ENCODE assay signal across 21 mouse cellular contexts in the genomic region with DNA sequence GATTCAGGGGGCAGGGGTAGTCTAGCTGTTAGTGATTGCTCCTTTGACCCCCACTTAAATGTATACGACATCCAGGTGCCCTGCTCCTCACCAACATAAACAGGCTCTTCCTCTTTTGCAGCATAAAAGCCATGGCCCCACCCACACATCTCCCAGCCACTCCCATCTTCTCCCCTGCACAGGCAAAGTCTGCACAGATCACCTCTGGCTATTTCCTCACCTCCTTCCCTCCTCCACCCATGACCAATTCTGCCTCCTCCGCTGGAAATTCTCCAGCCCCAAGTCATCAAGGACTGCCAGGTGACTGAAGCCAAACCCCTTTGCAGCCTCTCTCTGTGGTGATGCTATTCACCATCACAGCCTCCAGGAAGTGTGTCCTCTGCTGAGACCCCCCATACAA.
DNase-seq lines count a peak whose midpoint lies in the region; ATAC-seq and TF ChIP-seq lines count a peak whose summit lies in the region.
"Had no signal": no experiment of that assay in that cellular context is flagged by ENCODE, and none has a peak within 500 bp of the region (broad histone marks: within the 10 kb centered on the region; RNA-seq: fewer than 3 reads in every experiment).

No protein-coding gene starts in this region.

- H3K9ac ChIP-seq in intestine, embryonic 14.5 days (ENCODE audit: low read length): no peak overlapping the region
- H3K9ac ChIP-seq in intestine, postnatal 0 days (ENCODE audit: low read depth, low read length): no peak overlapping the region
- no peak overlapping the region for H3K9ac ChIP-seq in liver, embryonic 11.5 days (ENCODE audit: low read depth, low read length)
- H3K9ac ChIP-seq in liver, postnatal 0 days (replicated peaks): no peak overlapping the region
- H3K9ac ChIP-seq in ES-E14 (ENCODE audit: insufficient read depth, low read depth, low read length, poor library complexity, severe bottlenecking): no peak overlapping the region
- H3K9ac ChIP-seq: embryonic facial prominence, embryonic 12.5 days; forebrain, embryonic 12.5 days; hindbrain, embryonic 14.5 days had no signal

- in situ Hi-C loops in ES-E14 (cut with MboI; ENCODE audit: low sequenced_read_pairs in 2 of 2, unreplicated experiment in 2 of 2): no loop called here

- H3K4me2 ChIP-seq in intestine, embryonic 14.5 days (ENCODE audit: low read length): no peak overlapping the region
- H3K4me2 ChIP-seq in intestine, postnatal 0 days (replicated peaks; ENCODE audit: low read depth): no peak overlapping the region
- no peak overlapping the region for H3K4me2 ChIP-seq in liver, embryonic 11.5 days
- no peak overlapping the region for H3K4me2 ChIP-seq in liver, postnatal 0 days (ENCODE audit: low read depth, low read length)
- H3K4me2 ChIP-seq: embryonic facial prominence, embryonic 12.5 days; forebrain, embryonic 12.5 days; heart, embryonic 11.5 days; hindbrain, embryonic 14.5 days had no signal

- H3K9me3 ChIP-seq in intestine, embryonic 14.5 days (ENCODE audit: control insufficient read depth, low read length): no peaks in the 10 kb centered on the region
- H3K9me3 ChIP-seq in intestine, postnatal 0 days (ENCODE audit: control insufficient read depth): no peaks in the 10 kb centered on the region
- H3K9me3 ChIP-seq in liver, embryonic 11.5 days (ENCODE audit: control insufficient read depth, low read length): no peaks in the 10 kb centered on the region
- no peaks in the 10 kb centered on the region for H3K9me3 ChIP-seq in liver, postnatal 0 days (ENCODE audit: low read length)
- H3K9me3 ChIP-seq in ES-E14 (ENCODE audit: control insufficient read depth, insufficient read depth, low read depth, low read length): no peaks in the 10 kb centered on the region
- H3K9me3 ChIP-seq: embryonic facial prominence, embryonic 12.5 days; forebrain, embryonic 12.5 days; hindbrain, embryonic 10.5 days had no signal

- no peaks in the 10 kb centered on the region for H3K27me3 ChIP-seq in intestine, embryonic 14.5 days (replicated peaks; ENCODE audit: control insufficient read depth, insufficient read depth, low read length)
- H3K27me3 ChIP-seq in intestine, postnatal 0 days (replicated peaks; ENCODE audit: control insufficient read depth, insufficient read depth, low read length): no peaks in the 10 kb centered on the region
- H3K27me3 ChIP-seq in liver, embryonic 11.5 days (replicated peaks; ENCODE audit: control insufficient read depth, insufficient read depth, low read length): no peaks in the 10 kb centered on the region
- no peaks in the 10 kb centered on the region for H3K27me3 ChIP-seq in liver, postnatal 0 days (ENCODE audit: insufficient read depth, low read length)
- H3K27me3 ChIP-seq: embryonic facial prominence, embryonic 12.5 days; forebrain, embryonic 12.5 days; Patski had no signal

- WGBS in intestine, embryonic 14.5 days: 34% methylated on average over 2 of the region's 2 CpGs
- 23% methylated on average over 2 of the region's 2 CpGs for WGBS in intestine, postnatal 0 days
- WGBS in liver, embryonic 11.5 days: 38% methylated on average over 2 of the region's 2 CpGs
- WGBS in liver, postnatal 0 days (ENCODE audit: insufficient replicate concordance): 51% methylated on average over 2 of the region's 2 CpGs

- no peak for TF ChIP-seq EP300 in liver, postnatal 0 days (IDR thresholded peaks at IDR 0.05; ENCODE audit: low read depth)

- no peak overlapping the region for H3K27ac ChIP-seq in intestine, embryonic 14.5 days (ENCODE audit: low read depth)
- H3K27ac ChIP-seq in intestine, postnatal 0 days (ENCODE audit: low read depth, low read length): no peak overlapping the region
- H3K27ac ChIP-seq in liver, embryonic 11.5 days (ENCODE audit: low read depth, low read length): no peak overlapping the region
- H3K27ac ChIP-seq in liver, postnatal 0 days (ENCODE audit: low read depth): no peak overlapping the region
- H3K27ac ChIP-seq in ES-E14 (ENCODE audit: insufficient read depth, low read depth, low read length, poor library complexity, severe bottlenecking): no peak overlapping the region
- H3K27ac ChIP-seq: embryonic facial prominence, embryonic 12.5 days; forebrain, embryonic 12.5 days; hindbrain, embryonic 10.5 days; hindbrain, embryonic 14.5 days had no signal

- no peak for ATAC-seq in intestine, embryonic 14.5 days (replicated peaks; ENCODE audit: low FRiP score, low TSS enrichment, low read depth)
- no peak for ATAC-seq in intestine, postnatal 0 days
- no peak for ATAC-seq in liver, embryonic 11.5 days (replicated peaks; ENCODE audit: low FRiP score)
- no peak for ATAC-seq in liver, postnatal 0 days
- ATAC-seq: forebrain, embryonic 16.5 days; Patski had no signal

- H3K4me3 ChIP-seq in intestine, embryonic 14.5 days (ENCODE audit: low read depth, low read length): no peak overlapping the region
- no peak overlapping the region for H3K4me3 ChIP-seq in intestine, postnatal 0 days (ENCODE audit: low read depth, low read length)
- no peak overlapping the region for H3K4me3 ChIP-seq in liver, embryonic 11.5 days (ENCODE audit: low read depth, low read length)
- H3K4me3 ChIP-seq in liver, postnatal 0 days (ENCODE audit: low read depth, low read length): no peak overlapping the region
- H3K4me3 ChIP-seq in ES-E14 (ENCODE audit: insufficient read depth in 1 of 2, low read depth in 1 of 2, low read length in 2 of 2, poor library complexity in 1 of 2, severe bottlenecking in 1 of 2): no peak overlapping the region
- H3K4me3 ChIP-seq: embryonic facial prominence, embryonic 12.5 days; forebrain, embryonic 12.5 days; hindbrain, embryonic 10.5 days had no signal

- DNase-seq in intestine, embryonic 14.5 days (ENCODE audit: low spot score): peak; percentile 27
- peak; percentile 22 for DNase-seq in liver, embryonic 11.5 days (ENCODE audit: low spot score)
- DNase-seq in liver, postnatal 0 days: no peak
- DNase-seq in ES-E14 (ENCODE audit: low read depth, low spot score) (peak; percentile 12), adipocyte (ENCODE audit: low spot score) (no peak)
- peak; percentile 5 for DNase-seq in fat pad, adult 2 months (ENCODE audit: extremely low read depth, low read depth, low spot score)
- DNase-seq in spleen, adult 12 weeks (ENCODE audit: low spot score): no peak
- DNase-seq: adrenal gland, postnatal 14 days; cerebellum, adult 11-12 months; cerebellum, adult 9-10 months; cerebellum, postnatal 25 days; gastrocnemius, postnatal 14 days; kidney, adult 8-10 months had no signal

- 0 out of 2 replicates have a peak, but pooled peaks cover 4% of the 10 kb centered on the region for H3K4me1 ChIP-seq in intestine, embryonic 14.5 days (replicated peaks; ENCODE audit: control insufficient read depth, insufficient read depth, low read length)
- no peaks in the 10 kb centered on the region for H3K4me1 ChIP-seq in intestine, postnatal 0 days (replicated peaks; ENCODE audit: control insufficient read depth, insufficient read depth, low read length)
- H3K4me1 ChIP-seq in liver, embryonic 11.5 days (replicated peaks; ENCODE audit: control insufficient read depth, insufficient read depth, low read length): no peaks in the 10 kb centered on the region
- no peaks in the 10 kb centered on the region for H3K4me1 ChIP-seq in liver, postnatal 0 days (ENCODE audit: insufficient read depth)
- no peaks in the 10 kb centered on the region for H3K4me1 ChIP-seq in ES-E14 (ENCODE audit: control insufficient read depth in 2 of 2, insufficient read depth in 2 of 2, low read length in 2 of 2, poor library complexity in 1 of 2)
- H3K4me1 ChIP-seq: embryonic facial prominence, embryonic 12.5 days; forebrain, embryonic 12.5 days; hindbrain, embryonic 10.5 days had no signal

- TF ChIP-seq CTCF in intestine, postnatal 0 days (IDR thresholded peaks at IDR 0.05; ENCODE audit: low read depth): no peak
- no peak for TF ChIP-seq CTCF in liver, postnatal 0 days (IDR thresholded peaks at IDR 0.05; ENCODE audit: low read depth)

- H3K36me3 ChIP-seq in intestine, embryonic 14.5 days (ENCODE audit: control insufficient read depth, insufficient read depth, low read length): no peaks in the 10 kb centered on the region
- no peaks in the 10 kb centered on the region for H3K36me3 ChIP-seq in intestine, postnatal 0 days (ENCODE audit: control insufficient read depth, insufficient read depth)
- no peaks in the 10 kb centered on the region for H3K36me3 ChIP-seq in liver, embryonic 11.5 days (ENCODE audit: control insufficient read depth, insufficient read depth, low read length)
- H3K36me3 ChIP-seq in liver, postnatal 0 days (replicated peaks; ENCODE audit: insufficient read depth, low read length): no peaks in the 10 kb centered on the region
- H3K36me3 ChIP-seq in ES-E14 (ENCODE audit: control insufficient read depth, insufficient read depth, low read length, poor library complexity, severe bottlenecking): no peaks in the 10 kb centered on the region
- H3K36me3 ChIP-seq: embryonic facial prominence, embryonic 12.5 days; forebrain, embryonic 12.5 days; hindbrain, embryonic 10.5 days had no signal

TF ChIP-seq in ES-E14, 5 proteins besides CTCF, POLR2A, EP300 and RAD21:
- no peak for TF ChIP-seq HCFC1 (IDR thresholded peaks at IDR 0.05; ENCODE audit: borderline replicate concordance, insufficient read depth, low read length)

Comparison
In these comparisons a context has a peak if more than half of its experiments do, and no peak if none do; other contexts are left out.
1. DNase-seq: peak in intestine, embryonic 14.5 days (single experiment), liver, embryonic 11.5 days (single experiment), ES-E14 (single experiment) and fat pad, adult 2 months (single experiment); none in liver, postnatal 0 days (single experiment), spleen, adult 12 weeks (single experiment) and adipocyte (single experiment).